Mouse (Mus musculus): ENCODE results near the gene Srebf1.

Srebf1 gene

GRCm38 (mm10) chr11:60202710-60203638 is 19.4 kb downstream of the Srebf1 start:
- no peak for DNase-seq

GRCm38 (mm10) chr11:60200384-60200783 is 22.0 kb downstream of the Srebf1 start:
- DNase-seq = no peak

GRCm38 (mm10) chr11:60199702-60200184 is 22.6 kb downstream of the Srebf1 start:
- peak; percentile 94 for DNase-seq

GRCm38 (mm10) chr11:60198651-60199050 is 23.7 kb downstream of the Srebf1 start:
- DNase-seq = no peak

GRCm38 (mm10) chr11:60197998-60198619 is 24.3 kb downstream of the Srebf1 start:
- no peak for DNase-seq

GRCm38 (mm10) chr11:60196344-60196743 is 26.0 kb downstream of the Srebf1 start:
- no peak for DNase-seq

- DNase-seq = peak; percentile 69
Measured at GRCm38 (mm10) chr11:60195108-60195507, 27.3 kb downstream of the Srebf1 start.

- DNase-seq = no peak
Measured at GRCm38 (mm10) chr11:60193556-60193955, 28.8 kb downstream of the Srebf1 start.

- DNase-seq = no peak
Measured at GRCm38 (mm10) chr11:60192534-60192933, 29.8 kb downstream of the Srebf1 start.

GRCm38 (mm10) chr11:60190055-60190641 is 32.2 kb downstream of the Srebf1 start:
- DNase-seq = no peak

GRCm38 (mm10) chr11:60189501-60190040 is 32.8 kb downstream of the Srebf1 start:
- DNase-seq = no peak

- DNase-seq = peak; percentile 57
Measured at GRCm38 (mm10) chr11:60188275-60188853, 34.0 kb downstream of the Srebf1 start.

- no peak for DNase-seq
Measured at GRCm38 (mm10) chr11:60187070-60187469, 35.3 kb downstream of the Srebf1 start.

GRCm38 (mm10) chr11:60185396-60186231 is 36.8 kb downstream of the Srebf1 start:
- peak; percentile 71 for DNase-seq

- peak; percentile 51 for DNase-seq
Measured at GRCm38 (mm10) chr11:60184346-60185325, 37.7 kb downstream of the Srebf1 start.

GRCm38 (mm10) chr11:60182741-60183140 is 39.6 kb downstream of the Srebf1 start:
- DNase-seq = no peak

- no peak for DNase-seq
Measured at GRCm38 (mm10) chr11:60182116-60182670, 40.2 kb downstream of the Srebf1 start.

GRCm38 (mm10) chr11:60178506-60178905 is 43.9 kb downstream of the Srebf1 start:
- no peak for DNase-seq

GRCm38 (mm10) chr11:60178005-60178404 is 44.4 kb downstream of the Srebf1 start:
- DNase-seq = no peak

GRCm38 (mm10) chr11:60176975-60177657 is 45.3 kb downstream of the Srebf1 start:
- DNase-seq = peak; percentile 61

Measured in thymus, postnatal 14 days (tissue).